Mouse (Mus musculus) kidney, postnatal 14 days (tissue): Measurements from ENCODE around the gene Ndufaf8.

ENCODE experiments used
- DNase-seq: peaks from one replicate; pipeline ENCODE4 v3.0.0; 2022; ENCODE audit warnings: mixed read lengths

The Ndufaf8 gene

GRCm38 (mm10) chr11:120136796-120137624 lies 38.3 kb downstream of the Ndufaf8 start:
- DNase-seq = no peak

GRCm38 (mm10) chr11:120137625-120138004 lies 38.9 kb downstream of the Ndufaf8 start:
- DNase-seq = peak; percentile 53

- no peak for DNase-seq
Measured at GRCm38 (mm10) chr11:120139309-120139731, 40.6 kb downstream of the Ndufaf8 start.

- DNase-seq = no peak
Measured at GRCm38 (mm10) chr11:120140255-120140654, 41.5 kb downstream of the Ndufaf8 start.

GRCm38 (mm10) chr11:120142601-120143051 lies 43.9 kb downstream of the Ndufaf8 start:
- DNase-seq = peak; percentile 85

- DNase-seq = peak; percentile 81
Measured at GRCm38 (mm10) chr11:120143708-120144497, 45.2 kb downstream of the Ndufaf8 start.

GRCm38 (mm10) chr11:120148201-120148855 lies 49.6 kb downstream of the Ndufaf8 start:
- peak; percentile 67 for DNase-seq

- no peak for DNase-seq
Measured at GRCm38 (mm10) chr11:120149510-120150200, 50.9 kb downstream of the Ndufaf8 start.
